Mouse (Mus musculus) lung, adult 2 months (tissue): ENCODE measurements around the gene Lmntd2.

ENCODE experiments used
- CTCF ChIP-seq: fragments of 200-500 bp; IDR thresholded peaks from 2 replicates; pipeline ENCODE4 v1.5.1; 2011; ENCODE audit warnings: mild to moderate bottlenecking, low read length, control low read depth; ENCODE audit not compliant: insufficient read depth
- POLR2A ChIP-seq: fragments of 200-500 bp; IDR thresholded peaks from 2 replicates; pipeline ENCODE4 v1.6.1; 2011; ENCODE audit warnings: low read depth, mild to moderate bottlenecking, control low read depth, low read length, borderline replicate concordance; ENCODE audit errors: extremely low read depth

DNA sequence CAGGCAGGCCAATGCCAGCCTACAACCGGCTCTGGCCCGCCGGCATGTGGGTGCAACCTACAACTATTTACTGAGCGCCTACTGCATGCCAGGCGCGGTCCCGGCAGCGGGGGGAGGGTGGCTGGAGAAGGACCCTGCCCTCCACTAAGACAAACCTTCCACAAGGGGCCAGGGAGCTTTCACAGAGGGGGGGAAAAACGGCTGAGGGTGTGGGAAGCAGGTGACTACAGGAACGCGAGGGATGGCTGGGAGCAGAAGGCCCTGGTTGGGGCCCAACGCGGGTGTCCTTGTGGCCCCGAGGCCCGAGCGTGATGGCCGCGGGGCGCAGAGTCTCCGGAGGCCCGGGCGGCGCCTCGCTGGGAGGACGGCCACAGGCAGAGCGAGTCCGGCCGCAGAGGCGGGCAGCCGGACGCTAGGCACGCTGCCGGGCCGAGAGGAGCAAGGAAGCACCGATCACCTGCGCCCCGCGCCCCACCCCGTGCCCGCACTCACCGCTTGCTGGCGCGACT, 20.5 kb downstream of the Lmntd2 start:
- TF ChIP-seq POLR2A (no peak), CTCF (no peak)
